Mouse (Mus musculus) spleen, adult 2 months (tissue): ENCODE measurements around the gene Epor. TPM values are rescaled to one million over a fixed set of nuclear protein-coding genes. Genes with fewer than 3 reads are reported as not detected.

Experiments used
- DNase-seq, 2 experiments: peaks; one replicate each; pipeline versions ENCODE4 v3.0.0 to v3.0.0-alpha.2; 2012 to 2021; ENCODE audit warnings: low spot score in 2 of 2, low read depth in 1 of 2
- H3K27ac ChIP-seq: fragments of 200-500 bp; 2 replicates; pipeline ENCODE4 v1.5.1; 2012; ENCODE audit warnings: low read length, inconsistent platforms; ENCODE audit not compliant: insufficient read depth
- H3K27me3 ChIP-seq: fragments of 200-500 bp; 2 replicates; pipeline ENCODE4 v1.6.1; 2012; ENCODE audit warnings: mild to moderate bottlenecking, moderate library complexity, low read length, inconsistent platforms; ENCODE audit not compliant: control insufficient read depth, insufficient read depth
- H3K36me3 ChIP-seq: fragments of 200-500 bp; 2 replicates; pipeline ENCODE4 v1.6.1; 2012; ENCODE audit warnings: mild to moderate bottlenecking, low read length, inconsistent platforms; ENCODE audit not compliant: control insufficient read depth, insufficient read depth
- H3K4me1 ChIP-seq: fragments of 200-500 bp; 2 replicates; pipeline ENCODE4 v1.6.1; 2011; ENCODE audit warnings: inconsistent platforms; ENCODE audit not compliant: control insufficient read depth, insufficient read depth, insufficient read length
- H3K4me3 ChIP-seq: fragments of 200-500 bp; 2 replicates; pipeline ENCODE4 v1.5.1; 2011; ENCODE audit warnings: mild to moderate bottlenecking, inconsistent platforms; ENCODE audit not compliant: insufficient read depth, insufficient read length; ENCODE audit errors: extremely low read depth
- CTCF ChIP-seq: fragments of 200-500 bp; IDR thresholded peaks from 2 replicates; pipeline ENCODE4 v1.5.1; 2011; ENCODE audit warnings: mild to moderate bottlenecking, inconsistent platforms; ENCODE audit not compliant: insufficient read depth, insufficient read length, insufficient replicate concordance; ENCODE audit errors: extremely low read depth
- POLR2A ChIP-seq: fragments of 200-500 bp; IDR thresholded peaks from 2 replicates; pipeline ENCODE4 v1.6.1; 2011; ENCODE audit warnings: low read depth, low read length, inconsistent platforms
- WGBS: fragments of 180-500 bp; shearing (Covaris S2); methylation state at CpG from one replicate; pipeline ENCODE4 v1.1.7; 2018; 5-methylcytosine and 5-hydroxymethylcytosine counted together
- polyA plus RNA-seq: library from polyadenylated mRNA; depleted of rRNA; stranded (reverse); fragments of >200 nt; gene quantifications from 2 replicates; pipeline ENCODE4 v1.2.3, GENCODE M21; 2012; rRNA removed

Gene Epor
- polyA plus RNA-seq, 1 experiment, result 49.5 TPM

DNA sequence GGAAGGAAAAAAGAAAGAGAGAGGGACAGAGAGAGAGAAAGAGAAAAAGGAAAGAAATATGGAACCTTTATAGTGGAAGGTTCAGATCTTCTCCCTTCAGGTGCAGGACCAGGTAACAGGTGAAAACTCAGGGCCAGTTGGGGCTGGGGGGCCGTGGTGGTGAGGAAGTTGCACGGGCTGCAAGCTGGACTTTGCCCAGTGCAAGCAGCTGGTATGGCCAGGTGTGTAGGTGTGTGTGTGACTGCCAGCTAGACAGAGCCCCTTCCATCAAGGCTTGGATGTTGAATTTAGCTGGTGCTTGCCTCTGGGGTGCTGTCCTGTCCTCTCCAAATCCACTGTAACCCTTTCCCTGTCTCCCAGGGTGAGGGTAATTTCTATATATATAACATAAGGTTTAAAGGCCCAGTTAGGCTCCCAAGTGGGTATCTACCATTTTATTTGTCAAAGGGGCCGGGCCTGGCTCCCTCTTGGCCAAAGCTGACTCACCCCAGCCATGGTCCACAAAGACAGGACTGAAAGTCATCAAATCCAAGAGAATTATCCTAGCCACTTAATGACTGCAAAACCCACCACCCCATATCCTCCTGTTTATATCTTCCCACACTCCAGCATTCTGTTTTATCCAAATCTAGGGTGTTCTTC, 46.3 kb downstream of the Epor start:
- Histone ChIP-seq H3K4me1 (peaks cover 4% of the 10 kb centered on the region; the same call in 1 of the 2 replicates), H3K27me3 (no peaks in the 10 kb centered on the region), H3K4me3 (peak overlapping the region; percentile 61; the same call in 1 of the 2 replicates), H3K36me3 (no peaks in the 10 kb centered on the region), H3K27ac (no peak overlapping the region)
- no peak for TF ChIP-seq CTCF
- TF ChIP-seq POLR2A, result no peak
- no peak for DNase-seq
- 81% methylated on average over 3 of the region's 3 CpGs for WGBS

- Histone ChIP-seq H3K27me3 (no peaks in the 10 kb centered on the region), H3K27ac (no peak overlapping the region), H3K36me3 (no peaks in the 10 kb centered on the region), H3K4me1 (peaks cover 10% of the 10 kb centered on the region; the same call in 1 of the 2 replicates), H3K4me3 (no peak overlapping the region)
- no peak for TF ChIP-seq POLR2A
- DNase-seq, result no peak
- 61% methylated on average over 10 of the region's 10 CpGs for WGBS
These were observed 53.7 kb downstream of the Epor start for GRCm38 (mm10) chr9:21909474-21910223.

Other genes starting within 250 kb of the Epor start
- gene Ldlr, start 240.0 kb downstream of the Epor start, polyA plus RNA-seq, result 19.4 and 23.6 TPM in 2 replicates
- gene Spc24, start 203.2 kb downstream of the Epor start, polyA plus RNA-seq, result 9.0 and 11.6 TPM in 2 replicates
- gene Kank2, start 164.8 kb downstream of the Epor start, polyA plus RNA-seq, result 15.4 and 19.8 TPM in 2 replicates
- gene Angptl8, start 128.0 kb downstream of the Epor start, polyA plus RNA-seq, result 0.60 and 1.3 TPM in 2 replicates
- gene Dock6, start 110.9 kb downstream of the Epor start, polyA plus RNA-seq, result 43.3 and 47.6 TPM in 2 replicates
- 21.1 and 29.6 TPM in 2 replicates for gene Rab3d, start 45.3 kb downstream of the Epor start, polyA plus RNA-seq
- gene Ccdc159, start 36.0 kb downstream of the Epor start, polyA plus RNA-seq, result 0.75 and 0.95 TPM in 2 replicates
- 19.4 and 24.1 TPM in 2 replicates for gene Tmem205, start 36.0 kb downstream of the Epor start, polyA plus RNA-seq
- 2.6 and 3.9 TPM in 2 replicates for gene Plppr2, start 26.5 kb downstream of the Epor start, polyA plus RNA-seq
- 6.5 and 7.4 TPM in 2 replicates for gene Swsap1, start 7.8 kb downstream of the Epor start, polyA plus RNA-seq
- 7.4 and 8.0 TPM in 2 replicates for gene Rgl3, start 25.9 kb upstream of the Epor start, polyA plus RNA-seq
- 0.12 TPM in 1 of 2 replicates, not detected in the other for gene Ccdc151, start 39.1 kb upstream of the Epor start, polyA plus RNA-seq
- gene Prkcsh, start 39.3 kb upstream of the Epor start, polyA plus RNA-seq, result 47.4 and 48.7 TPM in 2 replicates
- gene Elavl3, start 88.5 kb upstream of the Epor start, polyA plus RNA-seq, result not detected in 2 replicates
- gene Gm49318, start 107.8 kb upstream of the Epor start, polyA plus RNA-seq, result not detected in 2 replicates
- 21.6 and 28.1 TPM in 2 replicates for gene Zfp653, start 107.9 kb upstream of the Epor start, polyA plus RNA-seq
- 21.8 and 30.1 TPM in 2 replicates for gene Ecsit, start 121.9 kb upstream of the Epor start, polyA plus RNA-seq
- gene Cnn1, start 135.7 kb upstream of the Epor start, polyA plus RNA-seq, result 7.2 and 8.0 TPM in 2 replicates
- gene Elof1, start 153.7 kb upstream of the Epor start, polyA plus RNA-seq, result 70.2 and 89.3 TPM in 2 replicates
- 309 and 340 TPM in 2 replicates for gene Acp5, start 172.2 kb upstream of the Epor start, polyA plus RNA-seq
- gene Pigyl, start 193.3 kb upstream of the Epor start, polyA plus RNA-seq, result 23.6 and 38.6 TPM in 2 replicates
- gene Zfp872, start 224.6 kb upstream of the Epor start, polyA plus RNA-seq, result not detected in 2 replicates